Comparison of ENCODE assay signal across 9 mouse cellular contexts in genomic region chr15:97787799-97788667, GRCm38 (mm10). TPM values are rescaled to one million over a fixed set of nuclear protein-coding genes. Genes with fewer than 3 reads are reported as not detected.
A peak's percentile ranks its signal among the peaks of the same experiment; 100 is the strongest.
DNase-seq lines count a peak whose midpoint lies in the region; ATAC-seq lines count a peak whose summit lies in the region.
"Had no signal": no experiment of that assay in that cellular context is flagged by ENCODE, and none has a peak within 500 bp of the region (broad histone marks: within the 10 kb centered on the region; RNA-seq: fewer than 3 reads in every experiment).

No protein-coding gene starts in this region.

- H3K27ac ChIP-seq in heart, embryonic 11.5 days (ENCODE audit: low read depth, low read length) = peak overlapping the region; percentile 46; the same call in 1 of the 2 replicates
- H3K27ac ChIP-seq in neural tube, embryonic 13.5 days (replicated peaks) = peak overlapping the region; percentile 61; the same call in 1 of the 2 replicates
- H3K27ac ChIP-seq in forebrain, embryonic 16.5 days (ENCODE audit: low read length) = peak overlapping the region; percentile 60

- no peak overlapping the region for H3K9ac ChIP-seq in heart, embryonic 11.5 days (ENCODE audit: low read depth, low read length)
- H3K9ac ChIP-seq in neural tube, embryonic 13.5 days = no peak overlapping the region
- no peak overlapping the region; the same call in 1 of the 2 replicates for H3K9ac ChIP-seq in forebrain, embryonic 16.5 days (replicated peaks; ENCODE audit: low read depth, low read length)

- DNase-seq in heart, postnatal 14 days = no peak
- DNase-seq in neural tube, embryonic 10.5 days (ENCODE audit: extremely low spot score, low spot score) = no peak
- DNase-seq in ovary, postnatal 14 days (ENCODE audit: low spot score) = no peak
- DNase-seq in lung, postnatal 25 days (ENCODE audit: low spot score) = no peak

- H3K9me3 ChIP-seq in heart, embryonic 11.5 days (replicated peaks; ENCODE audit: control insufficient read depth, low read length) = no peaks in the 10 kb centered on the region
- no peaks in the 10 kb centered on the region for H3K9me3 ChIP-seq in neural tube, embryonic 13.5 days
- no peaks in the 10 kb centered on the region for H3K9me3 ChIP-seq in forebrain, embryonic 16.5 days (ENCODE audit: control insufficient read depth, low read length)

- H3K27me3 ChIP-seq in heart, embryonic 11.5 days (ENCODE audit: control insufficient read depth, insufficient read depth, low read length) = no peaks in the 10 kb centered on the region
- H3K27me3 ChIP-seq in neural tube, embryonic 13.5 days = peaks cover 3% of the 10 kb centered on the region
- H3K27me3 ChIP-seq in forebrain, embryonic 16.5 days (replicated peaks; ENCODE audit: control insufficient read depth, insufficient read depth, low read length) = no peaks in the 10 kb centered on the region

- ATAC-seq in heart, embryonic 11.5 days (replicated peaks; ENCODE audit: insufficient number of reproducible peaks, low FRiP score, low TSS enrichment) = no peak
- ATAC-seq in neural tube, embryonic 13.5 days (ENCODE audit: low read depth) = no peak
- no peak for ATAC-seq in forebrain, embryonic 16.5 days
- peak; percentile 5 for ATAC-seq in megakaryocyte progenitor cell, adult 5-6 weeks (replicated peaks; ENCODE audit: poor library complexity)

- H3K36me3 ChIP-seq in heart, embryonic 11.5 days (ENCODE audit: control insufficient read depth, insufficient read depth, low read length) = peaks cover 4% of the 10 kb centered on the region
- H3K36me3 ChIP-seq in neural tube, embryonic 13.5 days = peaks cover 25% of the 10 kb centered on the region
- peaks cover 5% of the 10 kb centered on the region for H3K36me3 ChIP-seq in forebrain, embryonic 16.5 days (ENCODE audit: control insufficient read depth, insufficient read depth)

- intact Hi-C loops in heart, postnatal 14 days (cut with DNase I) = no loop called here

- H3K4me2 ChIP-seq in heart, embryonic 11.5 days = no peak overlapping the region
- no peak overlapping the region for H3K4me2 ChIP-seq in neural tube, embryonic 13.5 days
- no peak overlapping the region for H3K4me2 ChIP-seq in forebrain, embryonic 16.5 days (ENCODE audit: low read length)

- H3K4me3 ChIP-seq in heart, embryonic 11.5 days (ENCODE audit: low read depth, low read length) = no peak overlapping the region
- H3K4me3 ChIP-seq in neural tube, embryonic 13.5 days = no peak overlapping the region
- no peak overlapping the region for H3K4me3 ChIP-seq in forebrain, embryonic 16.5 days (replicated peaks; ENCODE audit: low read length)
- H3K4me3 ChIP-seq: myocyte had no signal

- 0 out of 2 replicates have a peak, but pooled peaks cover 6% of the 10 kb centered on the region for H3K4me1 ChIP-seq in heart, embryonic 11.5 days (ENCODE audit: control insufficient read depth, insufficient read depth, low read length)
- peaks cover 32% of the 10 kb centered on the region for H3K4me1 ChIP-seq in neural tube, embryonic 13.5 days (replicated peaks)
- H3K4me1 ChIP-seq in forebrain, embryonic 16.5 days (replicated peaks; ENCODE audit: control insufficient read depth, insufficient read depth, low read length) = peaks cover 23% of the 10 kb centered on the region

- WGBS in heart, embryonic 11.5 days (ENCODE audit: insufficient replicate concordance) = 66% methylated on average over 19 of the region's 19 CpGs
- WGBS in neural tube, embryonic 13.5 days = 67% methylated on average over 19 of the region's 19 CpGs
- 62% methylated on average over 19 of the region's 19 CpGs for WGBS in forebrain, embryonic 16.5 days

RNA-seq across cellular contexts. Expression of gene Slc48a1, which starts 9.7 kb away (rescaled TPM):
- 45.1 and 51.1 TPM in 2 replicates for polyA plus RNA-seq in heart, embryonic 11.5 days (2014; fragmentation: Nextera tagmentation; extraction: Ambion mirVana)
- 10 to 100 TPM; 78.3 to 78.9 TPM for total RNA-seq in heart, postnatal 14 days (2021)
- polyA plus RNA-seq in neural tube, embryonic 13.5 days (2015; fragmentation: Nextera tagmentation; extraction: Ambion mirVana) = 54.5 and 66.0 TPM in 2 replicates
- polyA plus RNA-seq in forebrain, embryonic 16.5 days (2015; fragmentation: Nextera tagmentation; extraction: Ambion mirVana) = 72.9 and 78.2 TPM in 2 replicates
- total RNA-seq in megakaryocyte progenitor cell, adult 5-6 weeks (2015) = 83.0 and 94.4 TPM in 2 replicates
- total RNA-seq in megakaryocyte progenitor cell, adult 5-6 weeks (2017) = 62.7 and 70.0 TPM in 2 replicates

RNA-seq across cellular contexts. Expression of gene Rapgef3, which starts 20.3 kb away (rescaled TPM):
- polyA plus RNA-seq in heart, embryonic 11.5 days (2014; fragmentation: Nextera tagmentation; extraction: Ambion mirVana) = 8.3 and 8.5 TPM in 2 replicates
- 10 to 100 TPM; 32.7 to 34.3 TPM for total RNA-seq in heart, postnatal 14 days (2021)
- polyA plus RNA-seq in neural tube, embryonic 13.5 days (2015; fragmentation: Nextera tagmentation; extraction: Ambion mirVana) = 10.8 and 12.0 TPM in 2 replicates
- polyA plus RNA-seq in forebrain, embryonic 16.5 days (2015; fragmentation: Nextera tagmentation; extraction: Ambion mirVana) = 8.9 and 13.3 TPM in 2 replicates
- total RNA-seq in megakaryocyte progenitor cell, adult 5-6 weeks (2015) = 4.0 and 4.5 TPM in 2 replicates
- total RNA-seq in megakaryocyte progenitor cell, adult 5-6 weeks (2017) = 11.7 and 12.0 TPM in 2 replicates

RNA-seq across cellular contexts. Expression of gene Hdac7, which starts 56.3 kb away (rescaled TPM):
- 24.6 and 25.0 TPM in 2 replicates for polyA plus RNA-seq in heart, embryonic 11.5 days (2014; fragmentation: Nextera tagmentation; extraction: Ambion mirVana)
- 10 to 100 TPM; 45.9 to 52.5 TPM for total RNA-seq in heart, postnatal 14 days (2021)
- 24.9 and 26.1 TPM in 2 replicates for polyA plus RNA-seq in neural tube, embryonic 13.5 days (2015; fragmentation: Nextera tagmentation; extraction: Ambion mirVana)
- polyA plus RNA-seq in forebrain, embryonic 16.5 days (2015; fragmentation: Nextera tagmentation; extraction: Ambion mirVana) = 21.7 and 31.1 TPM in 2 replicates
- 22.1 and 29.2 TPM in 2 replicates for total RNA-seq in megakaryocyte progenitor cell, adult 5-6 weeks (2015)
- 12.6 and 14.0 TPM in 2 replicates for total RNA-seq in megakaryocyte progenitor cell, adult 5-6 weeks (2017)

RNA-seq across cellular contexts. Expression of gene Endou, which starts 56.9 kb away (rescaled TPM):
- 0.20 TPM in 1 of 2 replicates, not detected in the other for polyA plus RNA-seq in heart, embryonic 11.5 days (2014; fragmentation: Nextera tagmentation; extraction: Ambion mirVana)
- 1 to 10 TPM; 1.8 to 4.9 TPM for total RNA-seq in heart, postnatal 14 days (2021)
- polyA plus RNA-seq in neural tube, embryonic 13.5 days (2015; fragmentation: Nextera tagmentation; extraction: Ambion mirVana) = 0.25 and 0.29 TPM in 2 replicates
- 0.18 and 0.42 TPM in 2 replicates for polyA plus RNA-seq in forebrain, embryonic 16.5 days (2015; fragmentation: Nextera tagmentation; extraction: Ambion mirVana)
- total RNA-seq in megakaryocyte progenitor cell, adult 5-6 weeks (2015) = 0.46 and 0.86 TPM in 2 replicates
- 1.7 and 2.3 TPM in 2 replicates for total RNA-seq in megakaryocyte progenitor cell, adult 5-6 weeks (2017)
